Mouse (Mus musculus): ENCODE measurements at regions not wholly inside any gene's neighbourhood (a gene's known extent, or its start where the extent isn't known, plus 50 kb on each side); places are given as distances from the start of the nearest gene placed in this dataset.

- ATAC-seq (ENCODE audit: low FRiP score, low TSS enrichment), result no peak
- WGBS, result 77% methylated on average over 1 of the region's 1 CpGs
- Histone ChIP-seq H3K4me1 (ENCODE audit: insufficient read depth, low read length) (no peaks in the 10 kb centered on the region), H3K27me3 (ENCODE audit: insufficient read depth, low read length) (no peaks in the 10 kb centered on the region), H3K4me2 (replicated peaks; ENCODE audit: low read depth, low read length) (no peak overlapping the region), H3K27ac (ENCODE audit: low read length) (no peak overlapping the region), H3K36me3 (ENCODE audit: insufficient read depth, low read length) (no peaks in the 10 kb centered on the region), H3K4me3 (ENCODE audit: low read length) (no peak overlapping the region), H3K9me3 (ENCODE audit: low read length) (no peaks in the 10 kb centered on the region), H3K9ac (replicated peaks; ENCODE audit: low read length) (no peak overlapping the region)
Observed at GRCm38 (mm10) chr1:27298586-27298985, 611.3 kb upstream of the 4931408C20Rik start.

GRCm38 (mm10) chr1:27264923-27265322, 577.7 kb upstream of the 4931408C20Rik start:
- no peak overlapping the region for H3K9ac ChIP-seq (replicated peaks; ENCODE audit: low read length)
- ATAC-seq (ENCODE audit: low FRiP score, low TSS enrichment), result no peak
- no peak overlapping the region for H3K27ac ChIP-seq (ENCODE audit: low read length)
- no peaks in the 10 kb centered on the region for H3K36me3 ChIP-seq (ENCODE audit: insufficient read depth, low read length)
- H3K27me3 ChIP-seq (ENCODE audit: insufficient read depth, low read length), result no peaks in the 10 kb centered on the region
- H3K9me3 ChIP-seq (ENCODE audit: low read length), result no peaks in the 10 kb centered on the region
- no peak overlapping the region for H3K4me2 ChIP-seq (replicated peaks; ENCODE audit: low read depth, low read length)
- no peaks in the 10 kb centered on the region for H3K4me1 ChIP-seq (ENCODE audit: insufficient read depth, low read length)
- 60% methylated on average over 1 of the region's 1 CpGs for WGBS
- no peak overlapping the region for H3K4me3 ChIP-seq (ENCODE audit: low read length)

GRCm38 (mm10) chr1:27261159-27261558, 573.9 kb upstream of the 4931408C20Rik start:
- 60% methylated on average over 3 of the region's 3 CpGs for whole genome bisulfite sequencing
- Histone ChIP-seq H3K4me1 (ENCODE audit: insufficient read depth, low read length) (no peaks in the 10 kb centered on the region), H3K4me3 (ENCODE audit: low read length) (no peak overlapping the region), H3K9ac (replicated peaks; ENCODE audit: low read length) (no peak overlapping the region), H3K27me3 (ENCODE audit: insufficient read depth, low read length) (no peaks in the 10 kb centered on the region), H3K27ac (ENCODE audit: low read length) (no peak overlapping the region), H3K4me2 (replicated peaks; ENCODE audit: low read depth, low read length) (no peak overlapping the region), H3K36me3 (ENCODE audit: insufficient read depth, low read length) (no peaks in the 10 kb centered on the region), H3K9me3 (ENCODE audit: low read length) (no peaks in the 10 kb centered on the region)
- ATAC-seq (ENCODE audit: low FRiP score, low TSS enrichment), result peak; percentile 51; the same call in 1 of the 2 replicates

Measured in kidney, embryonic 16.5 days (tissue).